Mouse (Mus musculus): ENCODE results near the gene Mvb12b.

DNA sequence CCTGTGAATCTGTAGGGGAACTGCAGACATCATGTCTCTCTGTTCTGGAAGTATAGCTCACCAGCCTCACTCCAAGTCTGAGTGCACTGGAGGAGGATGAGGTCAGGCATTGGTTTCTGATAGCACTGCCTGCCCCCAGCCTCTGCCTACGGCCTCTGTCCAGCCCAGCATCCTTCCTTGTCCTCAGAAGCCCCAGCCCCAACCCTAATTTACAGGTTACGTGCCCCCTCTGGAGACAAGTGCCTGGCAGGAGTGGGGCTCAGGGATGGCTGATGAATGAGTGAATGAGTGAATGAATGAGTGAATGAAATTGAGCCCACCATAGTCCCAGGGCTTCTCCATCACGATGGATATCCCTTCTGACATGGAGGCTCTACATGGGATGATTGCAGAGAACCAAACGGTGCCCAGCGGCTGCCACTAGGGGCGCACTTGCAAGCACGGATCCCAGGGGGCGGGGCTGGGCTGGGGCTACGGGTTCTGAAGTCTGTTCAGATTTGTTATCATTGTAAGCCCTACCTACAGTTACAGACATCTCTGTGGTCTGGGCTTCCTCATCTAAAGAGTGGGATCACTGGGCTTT is 197.8 kb downstream of the Mvb12b start:
- TF ChIP-seq CTCF (conservative IDR thresholded peaks at IDR 0.05; ENCODE audit: low read length) = peak; percentile 80
- TF ChIP-seq POU5F1 (IDR thresholded peaks at IDR 0.05; ENCODE audit: borderline replicate concordance, low read length) = no peak
- TF ChIP-seq NANOG (IDR thresholded peaks at IDR 0.05; ENCODE audit: borderline replicate concordance, low read length) = no peak

Data from E14TG2a.4 (cell line).